Mouse (Mus musculus): ENCODE measurements around the gene Aldh1a2. TPM values are rescaled to one million over a fixed set of nuclear protein-coding genes. Genes with fewer than 3 reads are reported as not detected.

Aldh1a2 gene
- polyA plus RNA-seq, 1 experiment = 0.56 TPM

GRCm38 (mm10) chr9:71230011-71230410 lies 14.4 kb downstream of the Aldh1a2 start:
- Histone ChIP-seq H3K36me3 (ENCODE audit: control insufficient read depth, insufficient read depth, low read length) (no peaks in the 10 kb centered on the region), H3K4me3 (ENCODE audit: extremely low read depth, insufficient read depth, insufficient read length) (no peak overlapping the region), H3K27me3 (ENCODE audit: control insufficient read depth, insufficient read depth, low read length) (peaks cover 1% of the 10 kb centered on the region; the same call in 1 of the 2 replicates), H3K4me1 (ENCODE audit: control insufficient read depth, insufficient read depth, insufficient read length) (no peaks in the 10 kb centered on the region), H3K27ac (ENCODE audit: insufficient read depth, low read length) (no peak overlapping the region)
- no peak for TF ChIP-seq CTCF (IDR thresholded peaks at IDR 0.05; ENCODE audit: extremely low read depth, insufficient read depth, insufficient read length, insufficient replicate concordance)
- no peak for TF ChIP-seq POLR2A (IDR thresholded peaks at IDR 0.05; ENCODE audit: low read depth, low read length)
- no peak for DNase-seq (ENCODE audit: low read depth in 1 of 2, low spot score in 2 of 2)
- WGBS = 27% methylated on average over 6 of the region's 6 CpGs

GRCm38 (mm10) chr9:71236540-71236939 lies 21.0 kb downstream of the Aldh1a2 start:
- WGBS = 82% methylated on average over 1 of the region's 1 CpGs
- Histone ChIP-seq H3K27me3 (ENCODE audit: control insufficient read depth, insufficient read depth, low read length) (0 out of 2 replicates have a peak, but pooled peaks cover 2% of the 10 kb centered on the region), H3K27ac (ENCODE audit: insufficient read depth, low read length) (no peak overlapping the region), H3K36me3 (ENCODE audit: control insufficient read depth, insufficient read depth, low read length) (no peaks in the 10 kb centered on the region), H3K4me1 (ENCODE audit: control insufficient read depth, insufficient read depth, insufficient read length) (no peaks in the 10 kb centered on the region), H3K4me3 (ENCODE audit: extremely low read depth, insufficient read depth, insufficient read length) (no peak overlapping the region)
- DNase-seq (ENCODE audit: low read depth in 1 of 2, low spot score in 2 of 2) = no peak
- TF ChIP-seq POLR2A (IDR thresholded peaks at IDR 0.05; ENCODE audit: low read depth, low read length) = no peak
- no peak for TF ChIP-seq CTCF (IDR thresholded peaks at IDR 0.05; ENCODE audit: extremely low read depth, insufficient read depth, insufficient read length, insufficient replicate concordance)

- Histone ChIP-seq H3K27me3 (ENCODE audit: control insufficient read depth, insufficient read depth, low read length) (0 out of 2 replicates have a peak, but pooled peaks cover 2% of the 10 kb centered on the region), H3K36me3 (ENCODE audit: control insufficient read depth, insufficient read depth, low read length) (no peaks in the 10 kb centered on the region), H3K4me1 (ENCODE audit: control insufficient read depth, insufficient read depth, insufficient read length) (no peaks in the 10 kb centered on the region), H3K27ac (ENCODE audit: insufficient read depth, low read length) (no peak overlapping the region), H3K4me3 (ENCODE audit: extremely low read depth, insufficient read depth, insufficient read length) (no peak overlapping the region)
- WGBS = 72% methylated on average over 2 of the region's 2 CpGs
- TF ChIP-seq POLR2A (IDR thresholded peaks at IDR 0.05; ENCODE audit: low read depth, low read length) = no peak
- TF ChIP-seq CTCF (IDR thresholded peaks at IDR 0.05; ENCODE audit: extremely low read depth, insufficient read depth, insufficient read length, insufficient replicate concordance) = no peak
- DNase-seq (ENCODE audit: low read depth in 1 of 2, low spot score in 2 of 2) = no peak
Observed at GRCm38 (mm10) chr9:71239926-71240325, 24.3 kb downstream of the Aldh1a2 start.

- DNase-seq (ENCODE audit: low read depth in 1 of 2, low spot score in 2 of 2) = no peak
- H3K27ac ChIP-seq (ENCODE audit: insufficient read depth, low read length) = no peak overlapping the region
- 0 out of 2 replicates have a peak, but pooled peaks cover 2% of the 10 kb centered on the region for H3K27me3 ChIP-seq (ENCODE audit: control insufficient read depth, insufficient read depth, low read length)
- no peaks in the 10 kb centered on the region for H3K36me3 ChIP-seq (ENCODE audit: control insufficient read depth, insufficient read depth, low read length)
- WGBS = 81% methylated on average over 10 of the region's 10 CpGs
- TF ChIP-seq POLR2A (IDR thresholded peaks at IDR 0.05; ENCODE audit: low read depth, low read length) (no peak), CTCF (IDR thresholded peaks at IDR 0.05; ENCODE audit: extremely low read depth, insufficient read depth, insufficient read length, insufficient replicate concordance) (no peak)
- H3K4me3 ChIP-seq (ENCODE audit: extremely low read depth, insufficient read depth, insufficient read length) = no peak overlapping the region
- H3K4me1 ChIP-seq (ENCODE audit: control insufficient read depth, insufficient read depth, insufficient read length) = no peaks in the 10 kb centered on the region
Observed at GRCm38 (mm10) chr9:71241515-71242411, 26.2 kb downstream of the Aldh1a2 start.

GRCm38 (mm10) chr9:71242412-71242781 lies 26.8 kb downstream of the Aldh1a2 start:
- Histone ChIP-seq H3K4me1 (ENCODE audit: control insufficient read depth, insufficient read depth, insufficient read length) (no peaks in the 10 kb centered on the region), H3K27me3 (ENCODE audit: control insufficient read depth, insufficient read depth, low read length) (0 out of 2 replicates have a peak, but pooled peaks cover 2% of the 10 kb centered on the region), H3K27ac (ENCODE audit: insufficient read depth, low read length) (no peak overlapping the region), H3K4me3 (ENCODE audit: extremely low read depth, insufficient read depth, insufficient read length) (no peak overlapping the region), H3K36me3 (ENCODE audit: control insufficient read depth, insufficient read depth, low read length) (no peaks in the 10 kb centered on the region)
- WGBS = 91% methylated on average over 5 of the region's 5 CpGs
- no peak for TF ChIP-seq POLR2A (IDR thresholded peaks at IDR 0.05; ENCODE audit: low read depth, low read length)
- TF ChIP-seq CTCF (IDR thresholded peaks at IDR 0.05; ENCODE audit: extremely low read depth, insufficient read depth, insufficient read length, insufficient replicate concordance) = no peak
- DNase-seq (ENCODE audit: low read depth in 1 of 2, low spot score in 2 of 2) = no peak

- Histone ChIP-seq H3K27me3 (ENCODE audit: control insufficient read depth, insufficient read depth, low read length) (no peaks in the 10 kb centered on the region), H3K27ac (ENCODE audit: insufficient read depth, low read length) (no peak overlapping the region), H3K4me3 (ENCODE audit: extremely low read depth, insufficient read depth, insufficient read length) (no peak overlapping the region), H3K4me1 (ENCODE audit: control insufficient read depth, insufficient read depth, insufficient read length) (no peaks in the 10 kb centered on the region), H3K36me3 (ENCODE audit: control insufficient read depth, insufficient read depth, low read length) (no peaks in the 10 kb centered on the region)
- TF ChIP-seq CTCF (IDR thresholded peaks at IDR 0.05; ENCODE audit: extremely low read depth, insufficient read depth, insufficient read length, insufficient replicate concordance) = no peak
- TF ChIP-seq POLR2A (IDR thresholded peaks at IDR 0.05; ENCODE audit: low read depth, low read length) = no peak
- DNase-seq (ENCODE audit: low read depth in 1 of 2, low spot score in 2 of 2) = no peak
- WGBS = 83% methylated on average over 2 of the region's 2 CpGs
Observed at GRCm38 (mm10) chr9:71254380-71254779, 38.8 kb downstream of the Aldh1a2 start.

- H3K4me1 ChIP-seq (ENCODE audit: control insufficient read depth, insufficient read depth, insufficient read length) = no peaks in the 10 kb centered on the region
- no peak for DNase-seq (ENCODE audit: low read depth in 1 of 2, low spot score in 2 of 2)
- 71% methylated on average over 3 of the region's 3 CpGs for WGBS
- no peaks in the 10 kb centered on the region for H3K27me3 ChIP-seq (ENCODE audit: control insufficient read depth, insufficient read depth, low read length)
- H3K36me3 ChIP-seq (ENCODE audit: control insufficient read depth, insufficient read depth, low read length) = no peaks in the 10 kb centered on the region
- no peak overlapping the region for H3K27ac ChIP-seq (ENCODE audit: insufficient read depth, low read length)
- TF ChIP-seq POLR2A (IDR thresholded peaks at IDR 0.05; ENCODE audit: low read depth, low read length) = no peak
- no peak for TF ChIP-seq CTCF (IDR thresholded peaks at IDR 0.05; ENCODE audit: extremely low read depth, insufficient read depth, insufficient read length, insufficient replicate concordance)
- H3K4me3 ChIP-seq (ENCODE audit: extremely low read depth, insufficient read depth, insufficient read length) = no peak overlapping the region
Observed at GRCm38 (mm10) chr9:71262711-71263110, 47.1 kb downstream of the Aldh1a2 start.
